In genomic region chr5:96219512-96219911, GRCm38 (mm10) we compare ENCODE assay signal across 19 mouse cellular contexts. TPM values are rescaled to one million over a fixed set of nuclear protein-coding genes. Genes with fewer than 3 reads are reported as not detected.
DNase-seq lines count a peak whose midpoint lies in the region; ATAC-seq and TF ChIP-seq lines count a peak whose summit lies in the region.
"Had no signal": no experiment of that assay in that cellular context is flagged by ENCODE, and none has a peak within 500 bp of the region (broad histone marks: within the 10 kb centered on the region; RNA-seq: fewer than 3 reads in every experiment).

No protein-coding gene starts in this region.

- no peak overlapping the region for H3K27ac ChIP-seq in embryonic facial prominence, embryonic 14.5 days (replicated peaks; ENCODE audit: low read depth, low read length)
- H3K27ac ChIP-seq in embryonic facial prominence, embryonic 10.5 days (replicated peaks): no peak overlapping the region
- peak overlapping the region; percentile 45 for H3K27ac ChIP-seq in CH12.LX (ENCODE audit: insufficient read depth, low read depth)
- H3K27ac ChIP-seq in intestine, postnatal 0 days (ENCODE audit: low read depth, low read length): no peak overlapping the region
- H3K27ac ChIP-seq: forebrain, embryonic 15.5 days; hindbrain, embryonic 14.5 days had no signal

- H3K79me2 ChIP-seq in CH12.LX (replicated peaks; ENCODE audit: control insufficient read depth, extremely low read depth, insufficient read depth, poor library complexity, severe bottlenecking): peaks cover 57% of the 10 kb centered on the region

- 0 out of 2 replicates have a peak, but pooled peaks cover 14% of the 10 kb centered on the region for H3K36me3 ChIP-seq in embryonic facial prominence, embryonic 14.5 days (ENCODE audit: control insufficient read depth, insufficient read depth, low read length)
- H3K36me3 ChIP-seq in embryonic facial prominence, embryonic 10.5 days (replicated peaks): peaks cover 17% of the 10 kb centered on the region
- H3K36me3 ChIP-seq in CH12.LX (replicated peaks in 1 of 2; ENCODE audit: control insufficient read depth in 1 of 2, insufficient read depth in 1 of 2, low read length in 1 of 2): peaks cover 10 to 23% of the 10 kb centered on the region in 2 experiments
- H3K36me3 ChIP-seq in splenic B cell, adult 2 months (ENCODE audit: control insufficient read depth, insufficient read depth, low read length, poor library complexity, severe bottlenecking): no peaks in the 10 kb centered on the region; the same call in 1 of the 2 replicates
- H3K36me3 ChIP-seq in intestine, postnatal 0 days (ENCODE audit: control insufficient read depth, insufficient read depth): peaks cover 6% of the 10 kb centered on the region; the same call in 1 of the 2 replicates

- peak; percentile 78 for TF ChIP-seq EP300 in CH12.LX (IDR thresholded peaks at IDR 0.05; ENCODE audit: low read length)

- no peak overlapping the region for H3K4me2 ChIP-seq in embryonic facial prominence, embryonic 14.5 days (ENCODE audit: low read depth, low read length)
- peak overlapping the region; percentile 72 for H3K4me2 ChIP-seq in CH12.LX (ENCODE audit: insufficient read depth, low read depth, poor library complexity, severe bottlenecking)
- no peak overlapping the region for H3K4me2 ChIP-seq in intestine, postnatal 0 days (replicated peaks; ENCODE audit: low read depth)
- H3K4me2 ChIP-seq: forebrain, embryonic 15.5 days; hindbrain, embryonic 14.5 days had no signal

- no peak overlapping the region for H3K9ac ChIP-seq in embryonic facial prominence, embryonic 14.5 days (ENCODE audit: low read depth, low read length)
- peak overlapping the region; percentile 43 for H3K9ac ChIP-seq in CH12.LX (ENCODE audit: insufficient read depth, low read depth)
- H3K9ac ChIP-seq in intestine, postnatal 0 days (ENCODE audit: low read depth, low read length): no peak overlapping the region
- H3K9ac ChIP-seq: forebrain, embryonic 15.5 days; hindbrain, embryonic 14.5 days had no signal

- no peaks in the 10 kb centered on the region for H3K4me1 ChIP-seq in embryonic facial prominence, embryonic 14.5 days (ENCODE audit: control insufficient read depth, insufficient read depth, low read length)
- H3K4me1 ChIP-seq in embryonic facial prominence, embryonic 10.5 days: peaks cover 14% of the 10 kb centered on the region; the same call in 1 of the 2 replicates
- peaks cover 14 to 77% of the 10 kb centered on the region in 2 experiments for H3K4me1 ChIP-seq in CH12.LX (ENCODE audit: control insufficient read depth in 1 of 2, insufficient read depth in 2 of 2)
- peaks cover 7% of the 10 kb centered on the region; the same call in 1 of the 2 replicates for H3K4me1 ChIP-seq in intestine, postnatal 0 days (replicated peaks; ENCODE audit: control insufficient read depth, insufficient read depth, low read length)

- peak; percentile 58; the same call in 1 of the 2 replicates for ATAC-seq in embryonic facial prominence, embryonic 14.5 days (ENCODE audit: low read depth)
- peak; percentile 60 for ATAC-seq in activated CD4-positive, CD25-positive, alpha-beta regulatory T cell, adult 4 months
- ATAC-seq in cerebellum, adult (ENCODE audit: insufficient number of reproducible peaks, low FRiP score, low TSS enrichment): no peak
- no peak for ATAC-seq in intestine, postnatal 0 days
- ATAC-seq: forebrain, embryonic 15.5 days had no signal

- TF ChIP-seq RAD21 in CH12.LX (IDR thresholded peaks at IDR 0.05; ENCODE audit: low read depth, low read length): no peak

- TF ChIP-seq CTCF in CH12.LX (conservative IDR thresholded peaks at IDR 0.05 in 1 of 2, IDR thresholded peaks at IDR 0.05 in 1 of 2; ENCODE audit: low read depth in 2 of 2, low read length in 2 of 2): no peak
- no peak for TF ChIP-seq CTCF in intestine, postnatal 0 days (IDR thresholded peaks at IDR 0.05; ENCODE audit: low read depth)

- no peak for DNase-seq in embryonic facial prominence, embryonic 14.5 days (ENCODE audit: low spot score)
- no peak for DNase-seq in embryonic facial prominence, embryonic 10.5 days (ENCODE audit: low spot score)
- DNase-seq in CH12.LX (ENCODE audit: extremely low read depth): peak; percentile 79
- DNase-seq in splenic B cell, adult 2 months (ENCODE audit: low read depth, low spot score): peak; percentile 38
- DNase-seq in embryo, embryonic 11 days: no peak
- DNase-seq: adrenal gland, postnatal 14 days; cerebellum, adult 18-20 months; cerebellum, adult 9-11 months; cerebellum, postnatal 36 days; gastrocnemius, postnatal 36 days; heart, adult 11 months; heart, postnatal 10 days; heart, postnatal 4 days; kidney, adult 2 months had no signal

- H3K27me3 ChIP-seq in embryonic facial prominence, embryonic 14.5 days (replicated peaks; ENCODE audit: control insufficient read depth, insufficient read depth, low read length): no peaks in the 10 kb centered on the region
- no peaks in the 10 kb centered on the region for H3K27me3 ChIP-seq in embryonic facial prominence, embryonic 10.5 days (replicated peaks; ENCODE audit: low read depth, poor library complexity, severe bottlenecking)
- no peaks in the 10 kb centered on the region for H3K27me3 ChIP-seq in CH12.LX (replicated peaks)
- H3K27me3 ChIP-seq in splenic B cell, adult 2 months (ENCODE audit: control insufficient read depth, insufficient read depth, low read length, poor library complexity, severe bottlenecking): no peaks in the 10 kb centered on the region
- H3K27me3 ChIP-seq in intestine, postnatal 0 days (replicated peaks; ENCODE audit: control insufficient read depth, insufficient read depth, low read length): no peaks in the 10 kb centered on the region
- H3K27me3 ChIP-seq: forebrain, embryonic 15.5 days had no signal

- TF ChIP-seq POLR2A in CH12.LX (IDR thresholded peaks at IDR 0.05; ENCODE audit: low read depth, low read length): no peak

- in situ Hi-C loops in CH12.LX (cut with MboI; ENCODE audit: low pct_ligation_motif_present, low pct_unique_long_range_greater_than_20kb, low sequenced_read_pairs): no loop called here

- no peaks in the 10 kb centered on the region for H3K9me3 ChIP-seq in embryonic facial prominence, embryonic 14.5 days (ENCODE audit: control insufficient read depth, low read length)
- no peaks in the 10 kb centered on the region for H3K9me3 ChIP-seq in embryonic facial prominence, embryonic 10.5 days
- H3K9me3 ChIP-seq in CH12.LX (replicated peaks; ENCODE audit: low read length): no peaks in the 10 kb centered on the region
- no peaks in the 10 kb centered on the region for H3K9me3 ChIP-seq in intestine, postnatal 0 days (ENCODE audit: control insufficient read depth)
- H3K9me3 ChIP-seq: forebrain, embryonic 15.5 days had no signal

- H3K4me3 ChIP-seq in embryonic facial prominence, embryonic 14.5 days (ENCODE audit: low read depth, low read length): no peak overlapping the region
- no peak overlapping the region for H3K4me3 ChIP-seq in embryonic facial prominence, embryonic 10.5 days
- no peak overlapping the region for H3K4me3 ChIP-seq in CH12.LX (replicated peaks in 1 of 3; ENCODE audit: low read depth in 2 of 3, low read length in 2 of 3, poor library complexity in 1 of 3)
- H3K4me3 ChIP-seq in intestine, postnatal 0 days (ENCODE audit: low read depth, low read length): no peak overlapping the region
- H3K4me3 ChIP-seq: forebrain, embryonic 15.5 days had no signal

- WGBS in embryonic facial prominence, embryonic 14.5 days: 51% methylated on average over 4 of the region's 4 CpGs
- WGBS in embryonic facial prominence, embryonic 10.5 days: 78% methylated on average over 4 of the region's 4 CpGs
- WGBS in intestine, postnatal 0 days: 45% methylated on average over 4 of the region's 4 CpGs

- dilution Hi-C loops in CH12.LX (cut with MboI; ENCODE audit: extremely low pct_ligation_motif_present, extremely low pct_unique_long_range_greater_than_20kb, low sequenced_read_pairs): no loop called here

TF ChIP-seq in CH12.LX, 34 proteins besides CTCF, POLR2A, EP300 and RAD21 (continues in another document):
- peak; percentile 74 for TF ChIP-seq TCF12 (IDR thresholded peaks at IDR 0.05; ENCODE audit: low read depth, low read length)
- peak; percentile 40 for TF ChIP-seq ETS1 (conservative IDR thresholded peaks at IDR 0.05; ENCODE audit: low read depth, low read length)
- peak; percentile 45 for TF ChIP-seq ZNF384 (IDR thresholded peaks at IDR 0.05; ENCODE audit: low read depth, low read length)
- peak; percentile 62; the same call in 1 of the 2 replicates for TF ChIP-seq CHD2 (IDR thresholded peaks at IDR 0.05; ENCODE audit: low read length)
- no peak for TF ChIP-seq SIN3A (IDR thresholded peaks at IDR 0.05; ENCODE audit: low read length)
- peak; percentile 33; the same call in 1 of the 2 replicates for TF ChIP-seq MAFK (IDR thresholded peaks at IDR 0.05; ENCODE audit: insufficient replicate concordance, low read length)
- TF ChIP-seq BHLHE40 (IDR thresholded peaks at IDR 0.05; ENCODE audit: low read depth, low read length): 0 out of 2 replicates have a peak, but pooled peaks have one; percentile 6
- TF ChIP-seq E2F4 (IDR thresholded peaks at IDR 0.05; ENCODE audit: insufficient replicate concordance, low read depth, low read length): 0 out of 2 replicates have a peak, but pooled peaks have one; percentile 30
- no peak for TF ChIP-seq RCOR1 (conservative IDR thresholded peaks at IDR 0.05; ENCODE audit: low read depth, low read length)
- peak; percentile 30; the same call in 1 of the 2 replicates for TF ChIP-seq MEF2A (IDR thresholded peaks at IDR 0.05; ENCODE audit: borderline replicate concordance, low read depth, low read length)

RNA-seq across cellular contexts. Expression of gene Mrpl1, which starts 10.2 kb away (rescaled TPM):
- polyA plus RNA-seq in embryonic facial prominence, embryonic 14.5 days (2014; fragmentation: Nextera tagmentation; extraction: Ambion mirVana): 18.6 and 19.0 TPM in 2 replicates
- 24.0 and 24.1 TPM in 2 replicates for polyA plus RNA-seq in embryonic facial prominence, embryonic 10.5 days (2016; fragmentation: Nextera tagmentation; extraction: Ambion mirVana)
- 31.3 and 36.8 TPM in 2 replicates for total RNA-seq in CH12.LX (2012; rRNA removed)
- total RNA-seq in CH12.LX (2014; rRNA removed): 77.6 and 82.2 TPM in 2 replicates
- 44.2 and 53.7 TPM in 2 replicates for polyA plus RNA-seq in CH12.LX (2012; ENCODE audit: insufficient read length, low read depth)
- 10 to 100 TPM; 17.4 to 20.5 TPM for polyA plus RNA-seq in activated CD4-positive, CD25-positive, alpha-beta regulatory T cell, adult 4 months (2017; shearing (Covaris generic))
- 16.4 and 17.3 TPM in 2 replicates for polyA plus RNA-seq in intestine, postnatal 0 days (2015; fragmentation: Nextera tagmentation; extraction: Ambion mirVana)

RNA-seq across cellular contexts. Expression of gene Cnot6l, which starts 55.5 kb away (rescaled TPM):
- 25.9 and 30.2 TPM in 2 replicates for polyA plus RNA-seq in embryonic facial prominence, embryonic 14.5 days (2014; fragmentation: Nextera tagmentation; extraction: Ambion mirVana)
- 12.3 and 13.9 TPM in 2 replicates for polyA plus RNA-seq in embryonic facial prominence, embryonic 10.5 days (2016; fragmentation: Nextera tagmentation; extraction: Ambion mirVana)
- 19.6 and 23.0 TPM in 2 replicates for total RNA-seq in CH12.LX (2012; rRNA removed)
- total RNA-seq in CH12.LX (2014; rRNA removed): 23.5 and 28.0 TPM in 2 replicates
- 33.4 and 40.0 TPM in 2 replicates for polyA plus RNA-seq in CH12.LX (2012; ENCODE audit: insufficient read length, low read depth)
- 10 to 100 TPM; 77.2 to 84.4 TPM for polyA plus RNA-seq in activated CD4-positive, CD25-positive, alpha-beta regulatory T cell, adult 4 months (2017; shearing (Covaris generic))
- 17.0 and 18.3 TPM in 2 replicates for polyA plus RNA-seq in intestine, postnatal 0 days (2015; fragmentation: Nextera tagmentation; extraction: Ambion mirVana)

Comparison
In these comparisons a context has a peak if more than half of its experiments do, and no peak if none do; other contexts are left out.
1. ATAC-seq: peak in embryonic facial prominence, embryonic 14.5 days (single experiment) and activated CD4-positive, CD25-positive, alpha-beta regulatory T cell, adult 4 months (single experiment); none in cerebellum, adult (single experiment) and intestine, postnatal 0 days (single experiment).
2. DNase-seq: peak in CH12.LX (single experiment) and splenic B cell, adult 2 months (single experiment); none in embryonic facial prominence, embryonic 14.5 days (single experiment), embryonic facial prominence, embryonic 10.5 days (single experiment) and embryo, embryonic 11 days (single experiment).